In genomic region chr15:6574283-6574960, GRCm38 (mm10) we compare ENCODE assay signal across 10 mouse cellular contexts. TPM values are rescaled to one million over a fixed set of nuclear protein-coding genes. Genes with fewer than 3 reads are reported as not detected.
DNase-seq lines count a peak whose midpoint lies in the region; ATAC-seq and TF ChIP-seq lines count a peak whose summit lies in the region.
"Had no signal": no experiment of that assay in that cellular context is flagged by ENCODE, and none has a peak within 500 bp of the region (broad histone marks: within the 10 kb centered on the region; RNA-seq: fewer than 3 reads in every experiment).

No protein-coding gene starts in this region.

- no peak for TF ChIP-seq POLR2A in MEL (IDR thresholded peaks at IDR 0.05; ENCODE audit: control insufficient read depth in 1 of 2, insufficient read depth in 1 of 2, low read depth in 1 of 2, low read length in 2 of 2, poor library complexity in 1 of 2)

- no peak overlapping the region; the same call in 1 of the 2 replicates for H3K4me2 ChIP-seq in heart, postnatal 0 days (ENCODE audit: low read depth, low read length)
- H3K4me2 ChIP-seq in hindbrain, embryonic 16.5 days (ENCODE audit: low read length), result no peak overlapping the region
- H3K4me2 ChIP-seq: hindbrain, embryonic 13.5 days had no signal

- intact Hi-C loops in heart, postnatal 14 days (cut with DNase I), result no loop called here

- H3K9ac ChIP-seq in heart, postnatal 0 days (replicated peaks; ENCODE audit: low read depth, low read length), result no peak overlapping the region
- no peak overlapping the region for H3K9ac ChIP-seq in MEL (ENCODE audit: control insufficient read depth, low read depth, low read length, poor library complexity, severe bottlenecking)
- no peak overlapping the region for H3K9ac ChIP-seq in hindbrain, embryonic 16.5 days (ENCODE audit: low read depth, low read length)
- H3K9ac ChIP-seq: hindbrain, embryonic 13.5 days had no signal

- H3K79me2 ChIP-seq in MEL (ENCODE audit: control insufficient read depth, insufficient read depth, low read length, poor library complexity), result no peaks in the 10 kb centered on the region

- DNase-seq in heart, postnatal 0 days (ENCODE audit: low spot score), result no peak
- DNase-seq in heart, postnatal 14 days, result no peak
- peak; percentile 45 for DNase-seq in MEL (ENCODE audit: low read depth, low spot score)
- peak; percentile 84 for DNase-seq in thymus, postnatal 0 days (ENCODE audit: low spot score)
- no peak for DNase-seq in embryo, embryonic 10 days (ENCODE audit: low spot score)
- no peak for DNase-seq in gastrocnemius, postnatal 4 days (ENCODE audit: low spot score in 2 of 2)

- peak; percentile 58; the same call in 1 of the 2 replicates for ATAC-seq in heart, postnatal 0 days (ENCODE audit: insufficient read depth, low read depth)
- peak; percentile 78 for ATAC-seq in inflammation-experienced regulatory T-cells, adult 6 months
- ATAC-seq in hindbrain, embryonic 16.5 days, result no peak

- no peak overlapping the region for H3K4me3 ChIP-seq in heart, postnatal 0 days (ENCODE audit: low read depth, low read length)
- H3K4me3 ChIP-seq in MEL (ENCODE audit: control insufficient read depth in 1 of 2, insufficient read depth in 1 of 2, low read depth in 2 of 2, low read length in 2 of 2), result no peak overlapping the region
- no peak overlapping the region for H3K4me3 ChIP-seq in hindbrain, embryonic 16.5 days (ENCODE audit: low read length)
- H3K4me3 ChIP-seq: hindbrain, embryonic 13.5 days had no signal

- no peaks in the 10 kb centered on the region for H3K27me3 ChIP-seq in heart, postnatal 0 days (ENCODE audit: control insufficient read depth, insufficient read depth, low read length)
- no peaks in the 10 kb centered on the region for H3K27me3 ChIP-seq in MEL (ENCODE audit: control insufficient read depth in 1 of 2, insufficient read depth in 2 of 2, low read length in 2 of 2)
- H3K27me3 ChIP-seq in hindbrain, embryonic 16.5 days (replicated peaks; ENCODE audit: control insufficient read depth, insufficient read depth, low read length), result no peaks in the 10 kb centered on the region
- H3K27me3 ChIP-seq: hindbrain, embryonic 13.5 days had no signal

- no peak for TF ChIP-seq EP300 in heart, postnatal 0 days (IDR thresholded peaks at IDR 0.05; ENCODE audit: low read depth)
- TF ChIP-seq EP300 in MEL (IDR thresholded peaks at IDR 0.05; ENCODE audit: low read depth in 1 of 2, low read length in 2 of 2), result no peak

- no peak for TF ChIP-seq RAD21 in MEL (IDR thresholded peaks at IDR 0.05; ENCODE audit: low read depth, low read length)

- H3K36me3 ChIP-seq in heart, postnatal 0 days (replicated peaks; ENCODE audit: control insufficient read depth, insufficient read depth, low read length), result no peaks in the 10 kb centered on the region
- H3K36me3 ChIP-seq in MEL (ENCODE audit: control insufficient read depth in 1 of 2, insufficient read depth in 2 of 2, low read length in 2 of 2), result peaks cover 0 to 8% of the 10 kb centered on the region in 2 experiments; a peak in 2 of 4 replicates
- no peaks in the 10 kb centered on the region for H3K36me3 ChIP-seq in hindbrain, embryonic 16.5 days (ENCODE audit: control insufficient read depth, insufficient read depth, low read length)
- H3K36me3 ChIP-seq: hindbrain, embryonic 13.5 days had no signal

- no peaks in the 10 kb centered on the region for H3K9me3 ChIP-seq in heart, postnatal 0 days (replicated peaks; ENCODE audit: control insufficient read depth, low read length)
- H3K9me3 ChIP-seq in MEL (replicated peaks; ENCODE audit: insufficient read depth, low read length), result no peaks in the 10 kb centered on the region
- H3K9me3 ChIP-seq in hindbrain, embryonic 16.5 days (ENCODE audit: control insufficient read depth, low read length), result no peaks in the 10 kb centered on the region
- H3K9me3 ChIP-seq: hindbrain, embryonic 13.5 days had no signal

- 22% methylated on average over 5 of the region's 5 CpGs for WGBS in heart, postnatal 0 days
- WGBS in hindbrain, embryonic 16.5 days, result 54% methylated on average over 5 of the region's 5 CpGs

- no peaks in the 10 kb centered on the region for H3K4me1 ChIP-seq in heart, postnatal 0 days (ENCODE audit: control insufficient read depth, insufficient read depth)
- H3K4me1 ChIP-seq in MEL (ENCODE audit: control insufficient read depth in 1 of 2, insufficient read depth in 2 of 2, low read length in 2 of 2), result peaks cover 0 to 5% of the 10 kb centered on the region in 2 experiments; a peak in 3 of 4 replicates
- H3K4me1 ChIP-seq in hindbrain, embryonic 16.5 days (ENCODE audit: control insufficient read depth, insufficient read depth, low read depth, low read length), result no peaks in the 10 kb centered on the region
- H3K4me1 ChIP-seq: hindbrain, embryonic 13.5 days had no signal

- no peak overlapping the region; the same call in 1 of the 2 replicates for H3K27ac ChIP-seq in heart, postnatal 0 days (ENCODE audit: low read depth)
- no peak overlapping the region for H3K27ac ChIP-seq in MEL (ENCODE audit: control insufficient read depth, low read depth, low read length)
- no peak overlapping the region for H3K27ac ChIP-seq in hindbrain, embryonic 16.5 days (ENCODE audit: low read depth, low read length)
- H3K27ac ChIP-seq: hindbrain, embryonic 13.5 days had no signal

- no peak for TF ChIP-seq CTCF in heart, postnatal 0 days (IDR thresholded peaks at IDR 0.05; ENCODE audit: low read depth)
- no peak for TF ChIP-seq CTCF in MEL (IDR thresholded peaks at IDR 0.05 in 2 of 3, conservative IDR thresholded peaks at IDR 0.05 in 1 of 3; ENCODE audit: control insufficient read depth in 1 of 3, insufficient read depth in 1 of 3, low read depth in 2 of 3, low read length in 3 of 3, poor library complexity in 1 of 3, severe bottlenecking in 1 of 3)

TF ChIP-seq in MEL, 35 proteins besides CTCF, POLR2A, EP300 and RAD21:
- TF ChIP-seq NELFE (IDR thresholded peaks at IDR 0.05; ENCODE audit: low read depth, low read length) (no peak), MEF2A (IDR thresholded peaks at IDR 0.05; ENCODE audit: extremely low read depth, insufficient replicate concordance, low read depth, low read length, poor library complexity, severe bottlenecking) (no peak), ZC3H11A (IDR thresholded peaks at IDR 0.05; ENCODE audit: low read depth, low read length) (no peak), ZKSCAN1 (IDR thresholded peaks at IDR 0.05; ENCODE audit: low read depth, low read length) (no peak), CHD1 (IDR thresholded peaks at IDR 0.05; ENCODE audit: low read depth, low read length) (no peak), MYB (IDR thresholded peaks at IDR 0.05; ENCODE audit: low read depth, low read length) (no peak), ETS1 (IDR thresholded peaks at IDR 0.05; ENCODE audit: low read depth, low read length) (no peak), UBTF (IDR thresholded peaks at IDR 0.05; ENCODE audit: borderline replicate concordance, insufficient read depth, low read depth, low read length) (no peak), USF1 (IDR thresholded peaks at IDR 0.05; ENCODE audit: low read depth, low read length) (no peak), MAZ (IDR thresholded peaks at IDR 0.05; ENCODE audit: low read depth, low read length) (no peak), MYC (IDR thresholded peaks at IDR 0.05; ENCODE audit: low read depth, low read length) (no peak), TBP (IDR thresholded peaks at IDR 0.05; ENCODE audit: low read depth, low read length) (no peak), MAX (IDR thresholded peaks at IDR 0.05; ENCODE audit: low read length) (no peak)

RNA-seq across cellular contexts. Expression of gene Fyb, which starts 51.8 kb away (rescaled TPM):
- 1.7 TPM in 1 of 2 replicates, not detected in the other for total RNA-seq in heart, postnatal 0 days (2014; rRNA removed; ENCODE audit: low replicate concordance)
- polyA plus RNA-seq in heart, postnatal 0 days (2015; fragmentation: Nextera tagmentation; extraction: Ambion mirVana), result 1.8 and 3.2 TPM in 2 replicates
- total RNA-seq in heart, postnatal 14 days (2021), result 10 to 100 TPM; 34.6 to 36.2 TPM
- total RNA-seq in MEL (2012; rRNA removed), result 196 and 208 TPM in 2 replicates
- 100 to 1,000 TPM in 1 of 2 experiments, not detected in 1; 175 TPM for polyA plus RNA-seq in MEL (2012; ENCODE audit: insufficient read depth in 1 of 2, insufficient read length in 2 of 2, low read depth in 1 of 2, low replicate concordance in 2 of 2, missing spikeins in 1 of 2)
- polyA plus RNA-seq in inflammation-experienced regulatory T-cells, adult 6 months (2017; shearing (Covaris generic)), result 100 to 1,000 TPM; 539 to 808 (median 732) TPM
- polyA plus RNA-seq in thymus, postnatal 0 days (2015; fragmentation: Nextera tagmentation; extraction: Ambion mirVana), result 209 and 242 TPM in 2 replicates
- polyA plus RNA-seq in hindbrain, embryonic 16.5 days (2015; fragmentation: Nextera tagmentation; extraction: Ambion mirVana), result 3.2 and 3.4 TPM in 2 replicates
- total RNA-seq in gastrocnemius, postnatal 4 days (2021), result 1 to 10 TPM; 3.9 to 9.7 TPM
- total RNA-seq: ES-E14 had no signal

Comparison
In these comparisons a context has a peak if more than half of its experiments do, and no peak if none do; other contexts are left out.
1. DNase-seq: peak in MEL (single experiment) and thymus, postnatal 0 days (single experiment); none in heart, postnatal 0 days (single experiment), heart, postnatal 14 days (0 of 2), embryo, embryonic 10 days (single experiment) and gastrocnemius, postnatal 4 days (0 of 2).